Mouse (Mus musculus) intestine, embryonic 14.5 days (tissue): ENCODE measurements around the gene Zbtb16. TPM values are rescaled to one million over a fixed set of nuclear protein-coding genes. Genes with fewer than 3 reads are reported as not detected.
A peak's percentile ranks its signal among the peaks of the same experiment; 100 is the strongest.

Experiments
- ATAC-seq: fragments of 200-750 bp; cut with Nextera tagmentation; replicated peaks from 2 replicates; pipeline ENCODE4 v1.8.0; 2017; ENCODE audit warnings: low read depth, moderate number of reproducible peaks, moderate TSS enrichment, moderate library complexity; ENCODE audit not compliant: low FRiP score, low TSS enrichment
- DNase-seq: peaks from one replicate; pipeline ENCODE4 v3.0.0-alpha.2; 2018; ENCODE audit warnings: low spot score
- H3K27ac ChIP-seq: fragments of 300-500 bp; sonication (generic); 2 replicates; pipeline ENCODE4 v1.5.1; 2014; ENCODE audit warnings: low read depth, mild to moderate bottlenecking, control low read depth
- H3K27me3 ChIP-seq: fragments of 300-500 bp; sonication (generic); replicated peaks from 2 replicates; pipeline ENCODE4 v1.6.1; 2014; ENCODE audit warnings: low read length, control low read depth; ENCODE audit not compliant: control insufficient read depth, insufficient read depth
- H3K36me3 ChIP-seq: fragments of 300-500 bp; sonication (generic); 2 replicates; pipeline ENCODE4 v1.6.1; 2014; ENCODE audit warnings: low read length, control low read depth; ENCODE audit not compliant: control insufficient read depth, insufficient read depth
- H3K4me1 ChIP-seq: fragments of 300-500 bp; sonication (generic); replicated peaks from 2 replicates; pipeline ENCODE4 v1.6.1; 2014; ENCODE audit warnings: low read length, control low read depth, mixed read lengths; ENCODE audit not compliant: control insufficient read depth, insufficient read depth
- H3K4me2 ChIP-seq: fragments of 300-500 bp; sonication (generic); 2 replicates; pipeline ENCODE4 v1.6.1; 2014; ENCODE audit warnings: low read length
- H3K4me3 ChIP-seq: fragments of 300-500 bp; sonication (generic); 2 replicates; pipeline ENCODE4 v1.5.1; 2014; ENCODE audit warnings: low read depth, low read length, control low read depth, mixed read lengths
- H3K9ac ChIP-seq: fragments of 300-500 bp; sonication (generic); 2 replicates; pipeline ENCODE4 v1.6.1; 2014; ENCODE audit warnings: mild to moderate bottlenecking, low read length
- H3K9me3 ChIP-seq: fragments of 300-500 bp; sonication (generic); 2 replicates; pipeline ENCODE4 v1.6.1; 2016; ENCODE audit warnings: low read length, control low read depth; ENCODE audit not compliant: control insufficient read depth
- WGBS: fragments of 180-500 bp; shearing (Covaris S2); extraction: QIAGEN DNeasy Blood & Tissue Kit; methylation state at CpG from one replicate; pipeline ENCODE4 v1.1.7; 2014; 5-methylcytosine and 5-hydroxymethylcytosine counted together
- polyA plus RNA-seq: library from polyadenylated mRNA; unstranded; fragments of >200 nt; fragmentation: Nextera tagmentation; extraction: Ambion mirVana; gene quantifications from 2 replicates; pipeline ENCODE4 v1.2.1, GENCODE M21; 2014

The Zbtb16 gene
- polyA plus RNA-seq, 1 experiment from 2014 or later: 2.4 TPM

GRCm38 (mm10) chr9:48729471-48729870 is 106.6 kb downstream of the Zbtb16 start:
- Histone ChIP-seq H3K9me3 (no peaks in the 10 kb centered on the region), H3K4me3 (no peak overlapping the region), H3K4me2 (no peak overlapping the region), H3K27ac (no peak overlapping the region), H3K9ac (no peak overlapping the region), H3K36me3 (no peaks in the 10 kb centered on the region), H3K27me3 (no peaks in the 10 kb centered on the region), H3K4me1 (peaks cover 7% of the 10 kb centered on the region; the same call in 1 of the 2 replicates)
- 76% methylated on average over 3 of the region's 3 CpGs for WGBS
- DNase-seq (no peak), ATAC-seq (no peak)

- Histone ChIP-seq H3K4me2 (no peak overlapping the region), H3K27ac (no peak overlapping the region), H3K27me3 (no peaks in the 10 kb centered on the region), H3K4me3 (no peak overlapping the region), H3K9ac (no peak overlapping the region), H3K9me3 (no peaks in the 10 kb centered on the region), H3K4me1 (peaks cover 10% of the 10 kb centered on the region), H3K36me3 (no peaks in the 10 kb centered on the region)
- WGBS: 64% methylated on average over 13 of the region's 13 CpGs
- ATAC-seq: no peak
- no peak for DNase-seq
Observed at GRCm38 (mm10) chr9:48728731-48729123, 107.3 kb downstream of the Zbtb16 start.

GRCm38 (mm10) chr9:48728083-48728730 is 107.8 kb downstream of the Zbtb16 start:
- Histone ChIP-seq H3K4me3 (no peak overlapping the region), H3K27me3 (no peaks in the 10 kb centered on the region), H3K4me1 (peaks cover 13% of the 10 kb centered on the region), H3K4me2 (no peak overlapping the region), H3K9me3 (no peaks in the 10 kb centered on the region), H3K27ac (no peak overlapping the region), H3K9ac (no peak overlapping the region), H3K36me3 (no peaks in the 10 kb centered on the region)
- no peak for DNase-seq
- WGBS: 36% methylated on average over 10 of the region's 10 CpGs
- no peak for ATAC-seq

- no peak overlapping the region for H3K27ac ChIP-seq
- ATAC-seq (no peak), DNase-seq (no peak)
- H3K4me2 ChIP-seq: no peak overlapping the region
- no peaks in the 10 kb centered on the region for H3K27me3 ChIP-seq
- WGBS: 73% methylated on average over 8 of the region's 8 CpGs
- H3K9ac ChIP-seq: no peak overlapping the region
- no peak overlapping the region for H3K4me3 ChIP-seq
- peaks cover 15% of the 10 kb centered on the region for H3K4me1 ChIP-seq
- H3K36me3 ChIP-seq: no peaks in the 10 kb centered on the region
- no peaks in the 10 kb centered on the region for H3K9me3 ChIP-seq
Observed at GRCm38 (mm10) chr9:48726341-48726740, 109.7 kb downstream of the Zbtb16 start.

- H3K4me2 ChIP-seq: no peak overlapping the region
- no peak overlapping the region for H3K27ac ChIP-seq
- H3K4me3 ChIP-seq: no peak overlapping the region
- H3K27me3 ChIP-seq: no peaks in the 10 kb centered on the region
- no peak for ATAC-seq
- no peaks in the 10 kb centered on the region for H3K36me3 ChIP-seq
- no peaks in the 10 kb centered on the region for H3K9me3 ChIP-seq
- H3K4me1 ChIP-seq: peaks cover 15% of the 10 kb centered on the region
- no peak overlapping the region for H3K9ac ChIP-seq
- 56% methylated on average over 4 of the region's 4 CpGs for WGBS
- no peak for DNase-seq
Observed at GRCm38 (mm10) chr9:48725918-48726317, 110.1 kb downstream of the Zbtb16 start.

GRCm38 (mm10) chr9:48725161-48725560 is 110.9 kb downstream of the Zbtb16 start:
- ATAC-seq: no peak
- Histone ChIP-seq H3K9ac (no peak overlapping the region), H3K27ac (no peak overlapping the region), H3K4me1 (peaks cover 15% of the 10 kb centered on the region), H3K36me3 (no peaks in the 10 kb centered on the region), H3K4me3 (no peak overlapping the region), H3K9me3 (no peaks in the 10 kb centered on the region), H3K4me2 (no peak overlapping the region), H3K27me3 (no peaks in the 10 kb centered on the region)
- WGBS: 84% methylated on average over 6 of the region's 6 CpGs
- DNase-seq: no peak

- H3K4me3 ChIP-seq: no peak overlapping the region
- no peaks in the 10 kb centered on the region for H3K36me3 ChIP-seq
- peaks cover 15% of the 10 kb centered on the region for H3K4me1 ChIP-seq
- DNase-seq: no peak
- ATAC-seq: no peak
- no peak overlapping the region for H3K9ac ChIP-seq
- 53% methylated on average over 3 of the region's 3 CpGs for WGBS
- no peak overlapping the region for H3K27ac ChIP-seq
- no peaks in the 10 kb centered on the region for H3K27me3 ChIP-seq
- H3K9me3 ChIP-seq: no peaks in the 10 kb centered on the region
- no peak overlapping the region for H3K4me2 ChIP-seq
Observed at GRCm38 (mm10) chr9:48724733-48725132, 111.3 kb downstream of the Zbtb16 start.

GRCm38 (mm10) chr9:48723511-48724304 is 112.3 kb downstream of the Zbtb16 start:
- H3K27ac ChIP-seq: no peak overlapping the region
- H3K9me3 ChIP-seq: no peaks in the 10 kb centered on the region
- no peak overlapping the region for H3K4me2 ChIP-seq
- peaks cover 15% of the 10 kb centered on the region for H3K4me1 ChIP-seq
- ATAC-seq: peak; percentile 70; the same call in 1 of the 2 replicates
- H3K36me3 ChIP-seq: no peaks in the 10 kb centered on the region
- WGBS: 19% methylated on average over 10 of the region's 10 CpGs
- no peaks in the 10 kb centered on the region for H3K27me3 ChIP-seq
- H3K9ac ChIP-seq: no peak overlapping the region
- no peak overlapping the region for H3K4me3 ChIP-seq
- DNase-seq: no peak
